Mouse (Mus musculus): ENCODE measurements at regions not wholly inside any gene's neighbourhood (a gene's known extent, or its start where the extent isn't known, plus 50 kb on each side); places are given as distances from the start of the nearest gene placed in this dataset.
A peak's percentile ranks its signal among the peaks of the same experiment; 100 is the strongest.

DNA sequence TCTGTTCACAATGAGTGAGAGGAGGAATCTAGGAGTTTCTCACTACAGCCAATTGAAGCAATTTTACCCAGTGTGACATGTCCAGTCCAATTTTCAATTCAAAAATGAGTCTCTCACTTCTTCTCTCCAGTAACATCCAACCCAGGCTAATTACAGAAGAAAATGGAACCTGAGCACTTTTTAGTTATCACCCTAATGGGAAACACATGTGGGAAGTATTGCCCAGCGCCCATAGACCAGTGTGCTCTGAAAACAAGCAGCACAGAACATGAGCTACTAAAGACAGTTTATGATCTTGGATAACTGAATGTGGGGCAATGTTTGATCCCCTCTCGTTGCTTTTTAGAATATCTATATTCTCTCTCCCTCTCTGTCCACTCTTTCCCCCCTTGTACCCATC, 70.5 kb upstream of the Efemp1 start:
- DNase-seq = no peak

DNA sequence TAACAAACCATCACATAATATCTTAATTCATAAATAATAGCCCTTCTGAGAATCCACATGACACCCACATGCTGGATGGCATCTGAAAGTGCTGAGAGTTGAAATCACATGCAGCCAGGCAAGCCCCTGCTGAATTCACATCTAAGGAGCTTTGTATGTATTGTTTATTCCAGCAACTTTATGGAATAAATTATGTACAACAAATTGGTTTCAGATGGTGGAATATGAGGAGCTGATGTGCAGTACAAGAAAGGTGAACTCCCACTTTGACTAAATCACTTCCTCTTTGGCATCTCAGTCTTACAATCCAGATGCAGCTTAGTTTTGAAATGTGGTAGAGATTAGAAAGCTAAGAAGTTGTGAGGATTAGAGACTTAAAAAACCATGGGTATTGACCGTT, 82.2 kb upstream of the Efemp1 start:
- no peak for DNase-seq

- DNase-seq = no peak
Measured at GRCm38 (mm10) chr11:28760751-28761150, 92.3 kb upstream of the Efemp1 start.

DNA sequence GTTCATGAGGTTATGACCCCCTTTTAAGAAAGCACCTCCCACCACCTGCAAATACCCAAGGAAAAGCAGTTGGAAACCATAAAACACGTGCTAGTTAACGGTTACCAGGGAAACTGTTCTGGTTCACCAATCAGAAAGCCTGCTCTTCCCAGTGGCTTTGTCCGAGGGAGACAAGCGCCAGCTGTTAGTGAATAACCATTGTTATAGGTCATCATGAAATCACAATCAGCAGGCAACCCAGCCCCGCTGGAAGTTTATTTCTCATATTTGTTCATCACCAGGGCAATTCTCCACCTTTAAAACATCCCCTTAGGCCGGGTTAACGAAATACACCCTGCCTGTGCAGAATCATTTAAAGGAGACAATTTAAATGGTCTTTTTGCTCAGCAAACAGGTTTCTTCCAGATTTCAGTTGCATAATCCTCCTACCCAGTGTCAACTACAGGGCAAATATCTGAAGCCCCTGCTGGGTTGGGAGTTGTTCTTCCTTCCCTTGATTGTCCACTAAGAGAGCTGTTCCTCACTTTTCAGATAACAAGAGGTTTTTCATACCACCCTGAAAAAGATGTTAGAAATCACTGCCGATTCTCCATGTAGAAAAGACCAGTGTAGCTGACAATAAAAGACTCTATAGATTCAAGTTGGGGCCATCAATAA, 117.9 kb upstream of the Efemp1 start:
- peak; percentile 2 for DNase-seq

DNA sequence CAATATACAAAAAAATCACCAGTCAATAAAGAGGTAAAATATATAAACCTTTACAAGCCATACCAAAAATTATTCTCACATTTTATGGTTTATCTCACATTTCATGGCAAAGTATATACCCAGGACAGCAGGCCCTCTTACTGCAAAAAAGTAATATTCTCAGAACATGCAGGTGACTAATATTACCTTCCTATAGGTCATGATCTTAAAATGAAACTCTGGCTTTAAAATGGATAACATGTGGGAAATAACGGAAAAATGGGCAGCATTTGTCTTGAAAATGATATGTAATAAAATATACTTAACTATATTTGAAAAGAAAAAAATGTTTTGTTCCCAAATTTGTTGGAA, 118.4 kb upstream of the Efemp1 start:
- no peak for DNase-seq

GRCm38 (mm10) chr11:28733877-28734580, 119.0 kb upstream of the Efemp1 start:
- no peak for DNase-seq

- DNase-seq = no peak
Measured at GRCm38 (mm10) chr11:28730140-28730539, 122.9 kb upstream of the Efemp1 start.

- DNase-seq = no peak
Measured at GRCm38 (mm10) chr11:28709511-28709910, 125.4 kb upstream of the Ccdc85a start.

DNA sequence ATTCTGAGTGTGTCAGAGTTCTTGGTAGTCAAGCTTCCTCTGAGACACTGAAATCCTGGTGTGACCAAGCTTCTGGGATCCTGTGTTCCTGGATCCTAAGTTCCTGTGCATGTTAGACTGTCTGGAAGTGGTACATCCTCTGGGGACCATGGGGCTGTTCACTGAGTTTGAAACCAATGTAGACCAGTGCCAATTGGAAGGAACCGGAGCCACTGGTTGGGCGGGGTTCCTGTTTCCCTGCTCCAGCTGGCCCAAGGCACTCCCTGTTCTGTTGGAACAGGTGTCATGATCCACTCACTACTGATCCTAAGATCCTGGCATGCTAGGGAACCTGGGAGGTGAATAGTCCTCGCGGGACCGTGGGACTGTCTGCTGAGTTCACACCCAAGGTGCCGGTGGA, 124.3 kb upstream of the Ccdc85a start:
- DNase-seq = no peak

DNA sequence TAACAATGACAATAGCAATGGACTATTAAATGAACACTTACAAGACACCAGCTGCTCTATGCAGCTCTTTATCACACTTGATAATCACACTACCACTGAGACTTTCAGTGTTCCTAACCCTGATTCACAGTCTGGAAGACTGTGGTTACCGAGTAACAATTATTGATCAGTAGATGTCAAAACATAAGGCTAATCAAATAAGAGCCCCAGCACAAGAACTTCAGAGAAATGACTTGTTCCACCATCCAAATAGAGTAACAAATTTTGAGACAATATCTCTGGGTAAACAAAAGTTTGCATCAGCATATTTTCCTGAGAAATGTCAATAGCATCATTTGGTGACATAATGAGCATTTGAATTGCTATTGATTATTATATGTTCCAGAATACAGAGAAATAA, 118.3 kb upstream of the Ccdc85a start:
- no peak for DNase-seq

DNA sequence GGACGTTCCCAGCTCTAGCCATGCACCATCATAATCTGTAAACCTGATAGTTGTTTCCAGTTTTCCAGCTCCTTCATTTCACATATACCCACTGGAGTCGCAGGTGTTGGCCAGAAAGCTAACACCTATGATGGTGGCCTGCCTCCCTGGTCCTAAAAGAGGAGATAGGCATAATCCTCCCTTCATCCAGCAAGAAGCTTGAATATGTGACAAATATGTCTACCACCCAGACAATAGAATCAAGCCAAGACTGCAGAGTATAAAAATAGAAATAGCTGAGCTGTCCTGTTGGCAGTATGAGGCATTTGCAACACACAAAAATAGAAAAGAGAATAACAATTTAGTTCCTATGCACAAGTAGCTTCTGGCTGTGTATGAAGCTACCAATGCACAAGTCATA, 117.3 kb upstream of the Ccdc85a start:
- no peak for DNase-seq

DNA sequence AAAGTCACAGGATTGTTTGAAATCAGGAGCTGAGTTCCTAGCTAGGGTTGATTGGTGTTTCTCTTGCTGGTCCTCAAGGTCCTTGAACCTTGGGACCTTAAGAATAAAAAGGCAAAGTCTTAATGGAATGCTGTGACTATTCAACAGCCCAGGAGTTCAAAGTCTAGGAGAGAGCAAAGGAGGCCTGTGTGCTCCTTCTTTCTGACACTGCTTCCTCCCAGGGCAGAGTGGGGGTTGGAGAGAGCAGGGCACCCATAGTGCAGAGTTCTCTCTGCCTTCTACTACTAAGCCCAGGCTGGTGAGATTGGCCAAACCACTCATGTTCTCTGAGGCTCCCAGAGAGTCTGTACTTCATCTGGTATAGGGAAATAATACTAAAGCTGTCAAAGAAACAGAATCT, 115.6 kb upstream of the Ccdc85a start:
- peak; percentile 22 for DNase-seq

DNA sequence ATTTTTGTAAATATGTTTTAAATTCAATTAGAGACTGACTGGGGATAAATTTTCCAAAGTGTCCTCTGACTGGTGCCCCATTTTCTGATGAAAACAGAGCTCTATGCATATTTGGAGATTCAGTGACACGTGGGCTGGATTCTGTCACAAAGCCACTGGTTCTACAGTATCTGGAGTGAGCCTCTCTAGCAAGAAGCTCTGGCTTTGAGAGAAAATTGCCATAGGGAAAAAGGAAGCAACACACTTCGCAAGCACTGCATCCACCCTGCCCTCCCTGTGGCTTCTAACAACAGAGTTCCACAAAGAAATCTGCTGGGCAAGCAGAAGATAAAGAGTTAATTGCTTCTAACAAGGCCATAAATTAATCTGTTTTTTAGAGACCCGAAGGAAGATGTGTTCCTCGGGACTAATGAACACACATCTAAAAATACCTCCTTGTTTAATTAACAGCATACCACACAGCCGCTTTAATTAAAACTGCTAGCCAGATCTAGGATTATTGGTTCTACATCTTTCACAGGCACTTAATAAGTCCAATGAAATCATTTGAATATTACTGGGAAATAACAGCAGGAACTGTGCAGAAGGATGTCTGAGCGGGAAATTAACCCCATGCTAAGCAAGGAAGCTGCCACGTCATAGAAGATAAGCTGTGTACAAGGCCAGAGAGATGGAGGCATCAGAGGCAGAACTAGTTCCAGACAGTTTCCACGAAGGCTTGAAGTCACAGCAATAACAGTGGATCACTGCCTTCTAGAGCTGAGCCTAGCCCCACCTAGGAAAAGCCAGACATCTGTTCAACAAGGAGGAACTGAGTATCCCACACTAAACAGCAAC, 113.7 kb upstream of the Ccdc85a start:
- no peak for DNase-seq

GRCm38 (mm10) chr11:28695031-28695430, 110.9 kb upstream of the Ccdc85a start:
- DNase-seq = no peak

GRCm38 (mm10) chr11:28693303-28693702, 109.2 kb upstream of the Ccdc85a start:
- no peak for DNase-seq

- DNase-seq = no peak
Measured at GRCm38 (mm10) chr11:28692263-28693194, 108.4 kb upstream of the Ccdc85a start.

GRCm38 (mm10) chr11:28688436-28688835, 104.3 kb upstream of the Ccdc85a start:
- no peak for DNase-seq

- DNase-seq = no peak
Measured at GRCm38 (mm10) chr11:28685407-28685806, 101.3 kb upstream of the Ccdc85a start.

- DNase-seq = no peak
Measured at GRCm38 (mm10) chr11:28681311-28681710, 97.2 kb upstream of the Ccdc85a start.

DNA sequence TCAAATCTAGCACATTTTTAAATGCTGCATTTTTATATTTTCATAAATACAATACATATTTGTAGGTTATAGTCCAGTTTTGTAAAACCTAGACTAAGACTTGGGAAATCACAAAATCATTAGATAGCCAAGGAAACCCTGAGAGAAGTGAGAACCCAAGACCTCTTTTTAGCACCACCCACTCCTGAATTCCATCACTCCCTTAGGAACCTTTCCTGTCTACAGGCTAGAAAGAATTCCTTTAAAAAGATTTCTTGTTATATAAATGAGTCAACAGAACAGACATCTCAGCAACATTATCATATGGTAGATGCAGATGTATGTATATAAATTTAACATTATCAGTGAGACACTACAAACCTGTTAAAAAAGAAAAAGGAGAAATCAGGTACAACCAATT, 86.6 kb upstream of the Ccdc85a start:
- no peak for DNase-seq

DNA sequence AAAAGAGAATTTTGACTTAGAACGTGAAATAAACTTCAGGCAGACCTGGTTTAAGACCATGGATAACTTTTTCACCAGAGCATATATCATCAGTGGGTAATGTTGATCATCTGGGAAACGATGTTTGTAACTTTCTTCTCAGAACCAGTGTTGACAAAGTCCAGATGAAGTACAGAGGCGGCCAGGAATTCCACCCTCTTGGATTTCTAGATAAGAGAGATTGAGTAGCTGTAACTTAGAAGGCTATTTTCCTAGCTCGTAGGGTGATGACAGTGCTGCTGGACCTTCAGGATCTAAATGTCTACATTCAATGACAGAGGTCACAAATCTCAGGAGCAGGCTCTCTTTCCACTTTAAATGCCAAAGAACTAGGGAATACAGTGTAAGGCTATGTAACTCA, 85.2 kb upstream of the Ccdc85a start:
- DNase-seq = no peak

- no peak for DNase-seq
Measured at GRCm38 (mm10) chr11:28660377-28660776, 76.3 kb upstream of the Ccdc85a start.

Measured in kidney, adult 11 months (tissue).